Mouse (Mus musculus) liver, embryonic 12.5 days (tissue): Measurements from ENCODE around the gene Lhx5. TPM values are rescaled to one million over a fixed set of nuclear protein-coding genes. Genes with fewer than 3 reads are reported as not detected.
A peak's percentile ranks its signal among the peaks of the same experiment; 100 is the strongest.

Experiments
- ATAC-seq: fragments of 200-750 bp; cut with Nextera tagmentation; 2 replicates; pipeline ENCODE4 v1.8.0; 2017; ENCODE audit warnings: moderate number of reproducible peaks, mild to moderate bottlenecking, moderate library complexity
- H3K27ac ChIP-seq: fragments of 300-500 bp; sonication (generic); 2 replicates; pipeline ENCODE4 v1.5.1; 2016; ENCODE audit warnings: mild to moderate bottlenecking
- H3K27me3 ChIP-seq: fragments of 300-500 bp; sonication (generic); replicated peaks from 2 replicates; pipeline ENCODE4 v1.6.1; 2016; ENCODE audit warnings: mild to moderate bottlenecking, moderate library complexity
- H3K36me3 ChIP-seq: fragments of 300-500 bp; sonication (generic); 2 replicates; pipeline ENCODE4 v1.6.1; 2016; ENCODE audit warnings: mild to moderate bottlenecking, moderate library complexity
- H3K4me1 ChIP-seq: fragments of 300-500 bp; sonication (generic); 2 replicates; pipeline ENCODE4 v1.6.1; 2016
- H3K4me2 ChIP-seq: fragments of 300-500 bp; sonication (generic); 2 replicates; pipeline ENCODE4 v1.6.1; 2016; ENCODE audit warnings: mild to moderate bottlenecking, moderate library complexity
- H3K4me3 ChIP-seq: fragments of 300-500 bp; sonication (generic); 2 replicates; pipeline ENCODE4 v1.5.1; 2016; ENCODE audit warnings: mild to moderate bottlenecking, moderate library complexity
- H3K9ac ChIP-seq: fragments of 300-500 bp; sonication (generic); 2 replicates; pipeline ENCODE4 v1.6.1; 2016; ENCODE audit warnings: mild to moderate bottlenecking, moderate library complexity
- H3K9me3 ChIP-seq: fragments of 300-500 bp; sonication (generic); replicated peaks from 2 replicates; pipeline ENCODE4 v1.6.1; 2016; ENCODE audit warnings: mild to moderate bottlenecking, moderate library complexity
- WGBS: fragments of 180-500 bp; shearing (Covaris S2); methylation state at CpG from one replicate; pipeline ENCODE4 v1.1.7; 2016; ENCODE audit not compliant: insufficient replicate concordance; 5-methylcytosine and 5-hydroxymethylcytosine counted together
- polyA plus RNA-seq: library from polyadenylated mRNA; unstranded; fragments of >200 nt; fragmentation: Nextera tagmentation; extraction: Ambion mirVana; gene quantifications from 2 replicates; pipeline ENCODE4 v1.2.1, GENCODE M21; 2016

Lhx5 gene
- polyA plus RNA-seq, 1 experiment from 2014 or later: not detected

- H3K4me2 ChIP-seq: no peak overlapping the region
- H3K9ac ChIP-seq: no peak overlapping the region
- H3K36me3 ChIP-seq: no peaks in the 10 kb centered on the region
- H3K27me3 ChIP-seq: peaks cover 99% of the 10 kb centered on the region
- no peak overlapping the region for H3K4me3 ChIP-seq
- no peaks in the 10 kb centered on the region for H3K9me3 ChIP-seq
- H3K4me1 ChIP-seq: peaks cover 13% of the 10 kb centered on the region
- no peak for ATAC-seq
- WGBS: 1% methylated on average over 44 of the region's 44 CpGs
- no peak overlapping the region for H3K27ac ChIP-seq
Observed at GRCm38 (mm10) chr5:120435006-120435681, 3.6 kb downstream of the Lhx5 start.

GRCm38 (mm10) chr5:120435731-120436501 lies 4.4 kb downstream of the Lhx5 start:
- no peaks in the 10 kb centered on the region for H3K36me3 ChIP-seq
- peak overlapping the region; percentile 55 for H3K4me2 ChIP-seq
- peak overlapping the region; percentile 30 for H3K4me3 ChIP-seq
- peaks cover 100% of the 10 kb centered on the region for H3K27me3 ChIP-seq
- H3K4me1 ChIP-seq: peaks cover 18% of the 10 kb centered on the region
- no peaks in the 10 kb centered on the region for H3K9me3 ChIP-seq
- ATAC-seq: no peak
- 1% methylated on average over 47 of the region's 47 CpGs for WGBS
- H3K27ac ChIP-seq: no peak overlapping the region
- H3K9ac ChIP-seq: no peak overlapping the region

GRCm38 (mm10) chr5:120436885-120437495 lies 5.5 kb downstream of the Lhx5 start:
- 3% methylated on average over 18 of the region's 18 CpGs for WGBS
- H3K4me2 ChIP-seq: no peak overlapping the region
- no peak for ATAC-seq

GRCm38 (mm10) chr5:120437539-120437938 lies 6.0 kb downstream of the Lhx5 start:
- peaks cover 18% of the 10 kb centered on the region for H3K4me1 ChIP-seq
- 2% methylated on average over 17 of the region's 17 CpGs for WGBS
- no peak overlapping the region for H3K27ac ChIP-seq
- H3K9me3 ChIP-seq: no peaks in the 10 kb centered on the region
- no peak overlapping the region for H3K9ac ChIP-seq
- H3K4me3 ChIP-seq: no peak overlapping the region
- ATAC-seq: no peak
- H3K4me2 ChIP-seq: no peak overlapping the region
- H3K27me3 ChIP-seq: peaks cover 97% of the 10 kb centered on the region
- no peaks in the 10 kb centered on the region for H3K36me3 ChIP-seq

More at GRCm38 (mm10) chr5:120436885-120437495, 5.5 kb downstream of the Lhx5 start:
- Histone ChIP-seq H3K9ac (no peak overlapping the region), H3K4me1 (peaks cover 18% of the 10 kb centered on the region), H3K27ac (no peak overlapping the region), H3K9me3 (no peaks in the 10 kb centered on the region), H3K36me3 (no peaks in the 10 kb centered on the region), H3K27me3 (peaks cover 97% of the 10 kb centered on the region), H3K4me3 (no peak overlapping the region)

- 1% methylated on average over 33 of the region's 33 CpGs for WGBS
- Histone ChIP-seq H3K4me3 (no peak overlapping the region), H3K9ac (no peak overlapping the region), H3K4me1 (peaks cover 18% of the 10 kb centered on the region), H3K4me2 (no peak overlapping the region), H3K9me3 (no peaks in the 10 kb centered on the region), H3K27ac (no peak overlapping the region), H3K27me3 (peaks cover 97% of the 10 kb centered on the region), H3K36me3 (no peaks in the 10 kb centered on the region)
- ATAC-seq: no peak
Observed at GRCm38 (mm10) chr5:120437986-120438385, 6.5 kb downstream of the Lhx5 start.

GRCm38 (mm10) chr5:120438469-120438868 lies 7.0 kb downstream of the Lhx5 start:
- Histone ChIP-seq H3K36me3 (no peaks in the 10 kb centered on the region), H3K9me3 (no peaks in the 10 kb centered on the region), H3K27ac (no peak overlapping the region), H3K4me2 (no peak overlapping the region), H3K4me1 (peaks cover 18% of the 10 kb centered on the region), H3K27me3 (peaks cover 97% of the 10 kb centered on the region), H3K4me3 (no peak overlapping the region), H3K9ac (no peak overlapping the region)
- ATAC-seq: no peak
- 2% methylated on average over 13 of the region's 13 CpGs for WGBS

- no peak overlapping the region for H3K4me2 ChIP-seq
- H3K4me1 ChIP-seq: peaks cover 18% of the 10 kb centered on the region
- peaks cover 97% of the 10 kb centered on the region for H3K27me3 ChIP-seq
- H3K4me3 ChIP-seq: no peak overlapping the region
- no peaks in the 10 kb centered on the region for H3K36me3 ChIP-seq
- WGBS: 3% methylated on average over 27 of the region's 27 CpGs
- no peak overlapping the region for H3K27ac ChIP-seq
- ATAC-seq: no peak
- no peak overlapping the region for H3K9ac ChIP-seq
- no peaks in the 10 kb centered on the region for H3K9me3 ChIP-seq
Observed at GRCm38 (mm10) chr5:120438991-120439710, 7.7 kb downstream of the Lhx5 start.

GRCm38 (mm10) chr5:120439887-120440670 lies 8.6 kb downstream of the Lhx5 start:
- no peak overlapping the region for H3K9ac ChIP-seq
- no peaks in the 10 kb centered on the region for H3K36me3 ChIP-seq
- H3K9me3 ChIP-seq: no peaks in the 10 kb centered on the region
- WGBS: 2% methylated on average over 60 of the region's 61 CpGs
- no peak overlapping the region for H3K27ac ChIP-seq
- H3K27me3 ChIP-seq: peaks cover 97% of the 10 kb centered on the region
- H3K4me2 ChIP-seq: peak overlapping the region; percentile 36
- ATAC-seq: no peak
- peaks cover 18% of the 10 kb centered on the region for H3K4me1 ChIP-seq
- peak overlapping the region; percentile 30 for H3K4me3 ChIP-seq

GRCm38 (mm10) chr5:120440733-120441132 lies 9.2 kb downstream of the Lhx5 start:
- Histone ChIP-seq H3K4me1 (peaks cover 17% of the 10 kb centered on the region), H3K36me3 (no peaks in the 10 kb centered on the region), H3K4me3 (peak overlapping the region; percentile 30), H3K27me3 (peaks cover 97% of the 10 kb centered on the region), H3K4me2 (peak overlapping the region; percentile 36), H3K27ac (no peak overlapping the region), H3K9ac (no peak overlapping the region), H3K9me3 (no peaks in the 10 kb centered on the region)
- no peak for ATAC-seq
- WGBS: 4% methylated on average over 14 of the region's 14 CpGs

GRCm38 (mm10) chr5:120447305-120447704 lies 15.8 kb downstream of the Lhx5 start:
- H3K9ac ChIP-seq: no peak overlapping the region
- H3K9me3 ChIP-seq: no peaks in the 10 kb centered on the region
- H3K4me3 ChIP-seq: no peak overlapping the region
- no peak overlapping the region for H3K27ac ChIP-seq
- WGBS: 27% methylated on average over 13 of the region's 13 CpGs
- ATAC-seq: no peak
- H3K4me2 ChIP-seq: no peak overlapping the region
- H3K4me1 ChIP-seq: no peaks in the 10 kb centered on the region
- peaks cover 66% of the 10 kb centered on the region for H3K27me3 ChIP-seq
- H3K36me3 ChIP-seq: no peaks in the 10 kb centered on the region

GRCm38 (mm10) chr5:120454756-120455337 lies 23.3 kb downstream of the Lhx5 start:
- H3K36me3 ChIP-seq: no peaks in the 10 kb centered on the region
- no peaks in the 10 kb centered on the region for H3K9me3 ChIP-seq
- H3K4me3 ChIP-seq: no peak overlapping the region
- no peak overlapping the region for H3K9ac ChIP-seq
- H3K4me2 ChIP-seq: no peak overlapping the region
- peaks cover 5% of the 10 kb centered on the region for H3K4me1 ChIP-seq
- H3K27me3 ChIP-seq: peaks cover 62% of the 10 kb centered on the region
- WGBS: 52% methylated on average over 14 of the region's 14 CpGs
- no peak overlapping the region for H3K27ac ChIP-seq
- no peak for ATAC-seq
